Mouse (Mus musculus) midbrain, embryonic 13.5 days (tissue): ENCODE measurements at regions not wholly inside any gene's neighbourhood (a gene's known extent, or its start where the extent isn't known, plus 50 kb on each side); places are given as distances from the start of the nearest gene placed in this dataset.

Experiments used
- ATAC-seq: fragments of 200-750 bp; cut with Nextera tagmentation; 2 replicates; pipeline ENCODE4 v1.8.0; 2017; ENCODE audit warnings: mild to moderate bottlenecking, moderate TSS enrichment, moderate library complexity
- H3K27ac ChIP-seq: fragments of 300-500 bp; sonication (generic); 2 replicates; pipeline ENCODE4 v1.5.1; 2015; ENCODE audit warnings: inconsistent platforms, mild to moderate bottlenecking, moderate library complexity
- H3K27me3 ChIP-seq: fragments of 300-500 bp; sonication (generic); 2 replicates; pipeline ENCODE4 v1.6.1; 2015; ENCODE audit warnings: mild to moderate bottlenecking, inconsistent platforms
- H3K36me3 ChIP-seq: fragments of 300-500 bp; sonication (generic); 2 replicates; pipeline ENCODE4 v1.6.1; 2015; ENCODE audit warnings: mild to moderate bottlenecking, inconsistent platforms
- H3K4me1 ChIP-seq: fragments of 300-500 bp; sonication (generic); replicated peaks from 2 replicates; pipeline ENCODE4 v1.6.1; 2015; ENCODE audit warnings: inconsistent platforms
- H3K4me2 ChIP-seq: fragments of 300-500 bp; sonication (generic); replicated peaks from 2 replicates; pipeline ENCODE4 v1.6.1; 2015; ENCODE audit warnings: moderate library complexity, mild to moderate bottlenecking, inconsistent platforms
- H3K4me3 ChIP-seq: fragments of 300-500 bp; sonication (generic); replicated peaks from 2 replicates; pipeline ENCODE4 v1.5.1; 2015; ENCODE audit warnings: mild to moderate bottlenecking, inconsistent platforms
- H3K9ac ChIP-seq: fragments of 300-500 bp; sonication (generic); replicated peaks from 2 replicates; pipeline ENCODE4 v1.6.1; 2015; ENCODE audit warnings: mild to moderate bottlenecking, inconsistent platforms
- H3K9me3 ChIP-seq: fragments of 300-500 bp; sonication (generic); 2 replicates; pipeline ENCODE4 v1.6.1; 2016; ENCODE audit warnings: mild to moderate bottlenecking, inconsistent platforms
- WGBS: fragments of 180-500 bp; shearing (Covaris S2); methylation state at CpG from one replicate; pipeline ENCODE4 v1.1.7; 2015; 5-methylcytosine and 5-hydroxymethylcytosine counted together

DNA sequence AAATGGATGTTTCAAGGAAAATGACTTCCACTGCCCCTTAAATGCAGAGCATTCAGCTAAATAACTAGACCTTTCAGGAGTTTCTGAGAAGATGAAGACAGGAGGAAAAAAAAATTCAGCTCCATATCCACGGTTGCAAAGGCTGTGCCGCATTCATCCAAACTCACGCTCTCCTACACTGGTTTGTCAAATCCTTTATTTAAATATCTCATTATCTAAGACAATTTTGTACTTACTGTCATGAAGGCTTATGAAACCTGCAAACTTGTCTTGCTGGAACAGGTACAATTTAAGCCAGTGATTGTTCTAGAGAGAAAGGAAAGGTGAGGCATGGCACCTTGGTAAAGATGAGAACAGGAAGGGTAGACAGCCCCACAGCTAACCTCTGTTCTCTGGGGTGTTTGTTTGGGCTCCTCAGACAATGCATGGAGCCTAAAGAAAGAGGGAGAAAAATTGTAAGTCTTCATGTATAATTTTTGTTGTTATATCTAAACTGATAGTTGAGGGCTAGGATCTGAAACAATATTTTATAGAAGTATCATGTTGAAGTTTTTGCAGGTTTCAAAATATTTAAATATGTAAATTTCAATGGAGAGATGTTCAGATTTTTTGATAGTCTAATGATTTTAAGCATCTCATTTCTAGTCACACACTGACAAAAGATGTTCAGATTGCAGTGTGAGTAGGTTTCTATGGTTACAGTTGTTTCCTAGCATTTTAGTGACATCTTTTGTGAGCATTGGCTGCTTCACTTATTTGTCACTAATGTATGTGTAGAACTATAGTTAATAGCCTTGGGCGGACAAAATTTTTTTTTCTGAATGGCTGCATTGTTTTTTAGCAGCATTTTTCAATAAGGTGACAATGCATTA is 321.2 kb upstream of the Prkd1 start:
- Histone ChIP-seq H3K27me3 (peaks cover 21% of the 10 kb centered on the region; the same call in 1 of the 2 replicates), H3K9me3 (0 out of 2 replicates have a peak, but pooled peaks cover 4% of the 10 kb centered on the region), H3K36me3 (no peaks in the 10 kb centered on the region), H3K27ac (no peak overlapping the region), H3K4me2 (no peak overlapping the region), H3K9ac (no peak overlapping the region), H3K4me1 (peaks cover 6% of the 10 kb centered on the region; the same call in 1 of the 2 replicates), H3K4me3 (no peak overlapping the region)
- 45% methylated on average over 4 of the region's 4 CpGs for WGBS
- peak; percentile 51; the same call in 1 of the 2 replicates for ATAC-seq

DNA sequence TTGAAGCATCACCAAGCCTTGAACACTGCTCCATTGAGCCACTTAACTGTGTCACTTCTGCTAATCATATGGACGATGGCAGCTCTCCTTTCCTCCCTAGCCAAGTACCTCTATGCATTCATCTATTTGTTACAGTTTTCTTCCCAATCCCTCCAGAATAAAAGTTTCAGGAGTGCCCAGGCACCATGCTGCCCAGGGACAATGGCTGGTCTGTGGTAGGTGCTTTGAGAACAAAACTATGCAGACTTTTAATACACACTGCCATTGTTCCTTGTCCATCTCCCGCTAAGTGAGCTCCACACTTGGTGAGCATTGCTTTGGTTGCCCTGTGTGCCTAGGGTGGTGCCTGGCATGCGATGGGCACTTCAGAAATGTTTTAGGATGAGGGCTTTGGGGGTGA is 320.5 kb upstream of the Prkd1 start:
- Histone ChIP-seq H3K27me3 (peaks cover 21% of the 10 kb centered on the region; the same call in 1 of the 2 replicates), H3K9me3 (0 out of 2 replicates have a peak, but pooled peaks cover 4% of the 10 kb centered on the region), H3K4me1 (peaks cover 6% of the 10 kb centered on the region; the same call in 1 of the 2 replicates), H3K4me2 (no peak overlapping the region), H3K4me3 (no peak overlapping the region), H3K27ac (no peak overlapping the region), H3K36me3 (no peaks in the 10 kb centered on the region), H3K9ac (no peak overlapping the region)
- WGBS: 16% methylated on average over 3 of the region's 3 CpGs
- ATAC-seq: peak; percentile 15; the same call in 1 of the 2 replicates

DNA sequence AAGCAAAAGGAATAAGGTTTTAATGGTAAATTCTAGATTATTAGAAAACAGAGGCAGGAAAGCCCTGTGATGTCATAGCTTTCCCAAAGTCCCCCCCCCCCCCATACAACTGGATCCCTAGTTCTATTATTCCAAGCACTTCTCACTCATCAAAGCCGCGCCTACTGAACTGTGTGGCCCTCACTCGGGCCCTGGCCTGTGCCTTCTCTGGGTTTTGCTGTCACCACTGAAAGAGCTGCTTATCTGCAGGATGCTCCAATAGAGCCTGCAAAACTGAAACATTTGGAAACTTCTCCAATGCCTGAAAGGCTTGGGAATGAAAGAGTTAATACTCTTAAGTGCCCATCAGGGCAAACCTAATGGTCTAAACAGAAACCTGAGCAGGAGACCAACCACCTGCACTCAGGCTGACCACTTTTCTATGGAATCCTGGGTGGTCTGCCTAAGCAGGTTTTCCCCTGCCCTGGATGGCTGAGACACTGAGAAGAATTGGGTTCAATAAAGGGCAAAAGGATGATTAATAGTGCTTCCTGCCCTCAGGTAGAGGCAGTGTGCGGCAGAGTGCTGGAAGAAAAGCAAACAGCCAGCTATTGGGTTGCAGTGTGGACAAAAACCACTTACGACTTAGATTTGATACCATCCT is 318.4 kb upstream of the Prkd1 start:
- H3K27ac ChIP-seq: no peak overlapping the region
- peaks cover 6% of the 10 kb centered on the region; the same call in 1 of the 2 replicates for H3K4me1 ChIP-seq
- no peak for ATAC-seq
- no peak overlapping the region for H3K4me3 ChIP-seq
- H3K9ac ChIP-seq: no peak overlapping the region
- H3K9me3 ChIP-seq: no peaks in the 10 kb centered on the region
- peaks cover 21% of the 10 kb centered on the region; the same call in 1 of the 2 replicates for H3K27me3 ChIP-seq
- WGBS: 70% methylated on average over 5 of the region's 5 CpGs
- no peaks in the 10 kb centered on the region for H3K36me3 ChIP-seq
- H3K4me2 ChIP-seq: no peak overlapping the region

- H3K27ac ChIP-seq: no peak overlapping the region
- 97% methylated on average over 5 of the region's 5 CpGs for WGBS
- no peaks in the 10 kb centered on the region for H3K4me1 ChIP-seq
- H3K9me3 ChIP-seq: no peaks in the 10 kb centered on the region
- no peak overlapping the region for H3K4me3 ChIP-seq
- H3K27me3 ChIP-seq: no peaks in the 10 kb centered on the region
- H3K36me3 ChIP-seq: no peaks in the 10 kb centered on the region
- H3K9ac ChIP-seq: no peak overlapping the region
- no peak overlapping the region for H3K4me2 ChIP-seq
- no peak for ATAC-seq
Measured at GRCm38 (mm10) chr12:50953971-50954370, 305.1 kb upstream of the Prkd1 start.

DNA sequence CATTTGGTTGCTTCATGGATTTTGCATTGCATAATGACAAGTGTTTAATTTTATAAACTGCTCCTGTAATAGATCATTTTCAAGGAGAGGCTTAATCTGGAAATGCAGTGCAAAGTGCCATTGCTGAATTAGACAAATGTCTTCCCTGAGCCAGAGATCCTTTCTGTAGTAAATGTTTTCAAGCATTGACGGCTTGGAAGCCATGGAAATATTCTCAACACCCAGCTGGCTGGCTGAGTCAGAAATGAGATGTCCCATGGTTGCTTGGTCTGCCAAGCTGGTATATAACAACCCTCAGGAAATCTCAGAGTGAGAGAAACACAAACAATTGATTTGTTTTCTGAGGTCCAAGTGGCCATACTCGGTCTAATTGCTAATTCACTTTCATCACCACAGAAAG is 298.1 kb upstream of the Prkd1 start:
- no peaks in the 10 kb centered on the region for H3K36me3 ChIP-seq
- no peak overlapping the region for H3K9ac ChIP-seq
- no peak overlapping the region for H3K27ac ChIP-seq
- no peak overlapping the region for H3K4me2 ChIP-seq
- WGBS: 79% methylated on average over 2 of the region's 2 CpGs
- H3K4me1 ChIP-seq: no peaks in the 10 kb centered on the region
- peaks cover 11% of the 10 kb centered on the region for H3K27me3 ChIP-seq
- H3K4me3 ChIP-seq: no peak overlapping the region
- H3K9me3 ChIP-seq: no peaks in the 10 kb centered on the region
- ATAC-seq: no peak

DNA sequence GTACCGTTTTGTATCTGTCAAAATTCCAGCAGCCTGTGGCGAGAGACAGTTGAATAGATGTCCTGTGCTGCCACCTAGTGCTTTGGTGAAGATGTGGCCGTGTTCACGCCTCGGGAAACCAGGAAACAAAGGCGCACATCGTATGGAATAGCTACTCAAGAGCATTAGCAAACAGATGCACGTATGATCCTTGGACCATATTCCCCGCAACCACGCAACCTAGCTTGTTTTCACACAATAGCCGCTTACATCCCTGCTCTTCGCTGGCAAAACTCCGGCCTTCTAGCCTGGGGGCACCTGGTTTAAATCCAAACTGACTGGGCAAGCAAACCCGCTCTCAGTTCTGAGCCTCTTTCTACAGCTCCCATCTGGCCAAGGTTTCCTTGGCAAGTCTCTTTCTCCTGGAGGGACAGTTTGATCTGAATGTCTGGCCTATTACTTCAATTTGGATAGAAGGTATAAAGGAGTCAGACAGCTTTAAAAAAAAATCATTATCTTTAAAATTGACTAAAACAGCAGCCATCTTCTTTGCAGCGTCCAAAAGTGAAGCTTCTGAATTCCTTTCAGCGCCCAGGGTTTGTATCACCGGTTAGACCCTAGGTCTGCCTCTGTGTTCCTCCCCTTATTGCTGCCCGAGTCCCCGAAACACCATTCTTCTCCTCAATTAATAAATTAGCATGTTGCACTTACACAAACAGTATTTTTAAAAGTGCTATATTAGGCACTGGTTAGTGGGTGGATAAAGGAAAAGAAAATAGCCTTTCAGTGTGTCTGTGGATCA is 295.0 kb upstream of the Prkd1 start:
- 23% methylated on average over 19 of the region's 19 CpGs for WGBS
- Histone ChIP-seq H3K9ac (peak overlapping the region; percentile 74), H3K4me2 (peak overlapping the region; percentile 60), H3K4me1 (no peaks in the 10 kb centered on the region), H3K27me3 (peaks cover 11% of the 10 kb centered on the region), H3K4me3 (peak overlapping the region; percentile 41), H3K9me3 (no peaks in the 10 kb centered on the region), H3K27ac (peak overlapping the region; percentile 64; the same call in 1 of the 2 replicates), H3K36me3 (no peaks in the 10 kb centered on the region)
- ATAC-seq: peak; percentile 92

GRCm38 (mm10) chr12:50943340-50943739 is 294.4 kb upstream of the Prkd1 start:
- Histone ChIP-seq H3K27me3 (peaks cover 11% of the 10 kb centered on the region), H3K36me3 (no peaks in the 10 kb centered on the region), H3K4me1 (no peaks in the 10 kb centered on the region), H3K27ac (no peak overlapping the region), H3K9ac (no peak overlapping the region), H3K9me3 (no peaks in the 10 kb centered on the region), H3K4me2 (peak overlapping the region; percentile 60; the same call in 1 of the 2 replicates), H3K4me3 (no peak overlapping the region)
- ATAC-seq: peak; percentile 51
- 49% methylated on average over 3 of the region's 3 CpGs for WGBS

DNA sequence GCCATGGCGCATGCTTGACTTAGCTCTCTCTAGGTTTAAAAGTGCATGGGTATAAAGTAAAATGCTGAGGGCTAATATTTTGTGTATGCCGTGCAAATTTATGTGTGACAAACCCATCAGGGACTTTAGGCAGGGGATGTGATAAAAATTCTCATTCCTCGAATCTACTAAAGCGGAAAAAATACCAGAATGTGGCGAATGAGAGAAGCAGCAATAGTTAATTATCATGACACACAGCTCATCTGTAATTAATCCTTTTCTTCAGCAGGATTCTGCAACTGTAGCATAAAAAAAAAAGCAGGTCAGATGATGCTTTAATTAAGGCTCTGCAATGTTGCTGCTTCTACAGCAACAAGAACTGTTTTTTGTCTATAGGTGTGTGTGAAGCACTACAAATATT is 286.6 kb upstream of the Prkd1 start:
- H3K9me3 ChIP-seq: no peaks in the 10 kb centered on the region
- H3K4me1 ChIP-seq: no peaks in the 10 kb centered on the region
- no peaks in the 10 kb centered on the region for H3K27me3 ChIP-seq
- H3K27ac ChIP-seq: no peak overlapping the region
- H3K9ac ChIP-seq: no peak overlapping the region
- no peak overlapping the region for H3K4me3 ChIP-seq
- H3K36me3 ChIP-seq: no peaks in the 10 kb centered on the region
- H3K4me2 ChIP-seq: no peak overlapping the region
- no peak for ATAC-seq
- 70% methylated on average over 5 of the region's 5 CpGs for WGBS

DNA sequence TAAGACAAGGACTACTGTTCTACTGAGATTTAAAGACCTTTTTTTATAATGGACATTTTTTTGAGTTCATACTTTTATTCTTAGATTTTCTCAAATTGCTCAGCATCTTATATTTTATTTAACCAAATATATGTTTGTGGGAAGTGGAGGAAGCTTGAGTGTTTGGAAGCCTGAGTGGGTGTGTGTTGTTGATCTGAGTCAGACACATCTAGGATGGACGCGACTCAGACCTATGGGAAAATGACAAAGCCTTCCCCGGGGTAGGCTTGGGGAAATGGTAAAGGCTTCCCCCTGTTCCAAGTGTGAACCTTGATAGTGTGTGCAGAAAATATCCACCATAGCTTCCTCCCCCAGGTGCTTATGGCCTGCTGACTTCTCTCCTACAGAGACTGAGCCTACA is 283.6 kb upstream of the Prkd1 start:
- Histone ChIP-seq H3K9me3 (no peaks in the 10 kb centered on the region), H3K36me3 (no peaks in the 10 kb centered on the region), H3K4me3 (no peak overlapping the region), H3K27ac (no peak overlapping the region), H3K27me3 (no peaks in the 10 kb centered on the region), H3K9ac (no peak overlapping the region), H3K4me1 (no peaks in the 10 kb centered on the region), H3K4me2 (no peak overlapping the region)
- no peak for ATAC-seq
- WGBS: 98% methylated on average over 3 of the region's 3 CpGs

DNA sequence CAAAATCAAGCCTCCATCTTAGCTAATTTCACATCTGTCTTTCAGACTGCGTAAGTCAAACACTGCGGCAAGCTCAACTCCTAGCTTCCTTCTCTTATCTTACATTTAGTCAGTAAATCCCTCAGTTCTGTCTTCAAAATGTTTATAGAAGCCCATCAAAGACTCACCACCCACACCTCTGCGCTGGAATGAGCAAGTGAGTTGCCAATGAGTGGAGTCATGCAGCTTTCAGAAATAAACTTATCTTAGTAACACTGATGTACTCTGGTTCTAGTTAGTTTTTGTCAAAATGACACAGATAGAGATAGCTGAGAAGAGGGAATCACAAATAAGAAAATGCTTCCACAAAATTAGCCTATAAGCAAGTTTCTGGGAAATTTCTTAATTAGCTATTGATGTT is 280.7 kb upstream of the Prkd1 start:
- WGBS: 94% methylated on average over 3 of the region's 3 CpGs
- Histone ChIP-seq H3K9ac (no peak overlapping the region), H3K4me1 (no peaks in the 10 kb centered on the region), H3K27ac (no peak overlapping the region), H3K36me3 (no peaks in the 10 kb centered on the region), H3K9me3 (no peaks in the 10 kb centered on the region), H3K27me3 (no peaks in the 10 kb centered on the region), H3K4me3 (no peak overlapping the region), H3K4me2 (no peak overlapping the region)
- no peak for ATAC-seq

GRCm38 (mm10) chr12:50926234-50926633 is 277.3 kb upstream of the Prkd1 start:
- ATAC-seq: no peak
- no peak overlapping the region for H3K4me2 ChIP-seq
- no peak overlapping the region for H3K27ac ChIP-seq
- no peaks in the 10 kb centered on the region for H3K27me3 ChIP-seq
- no peak overlapping the region for H3K4me3 ChIP-seq
- 39% methylated on average over 2 of the region's 2 CpGs for WGBS
- H3K9me3 ChIP-seq: no peaks in the 10 kb centered on the region
- H3K4me1 ChIP-seq: no peaks in the 10 kb centered on the region
- no peaks in the 10 kb centered on the region for H3K36me3 ChIP-seq
- H3K9ac ChIP-seq: no peak overlapping the region

- WGBS: 83% methylated on average over 1 of the region's 1 CpGs
- Histone ChIP-seq H3K9me3 (no peaks in the 10 kb centered on the region), H3K27ac (no peak overlapping the region), H3K9ac (no peak overlapping the region), H3K36me3 (no peaks in the 10 kb centered on the region), H3K4me1 (no peaks in the 10 kb centered on the region), H3K4me3 (no peak overlapping the region), H3K4me2 (no peak overlapping the region), H3K27me3 (no peaks in the 10 kb centered on the region)
- no peak for ATAC-seq
Measured at GRCm38 (mm10) chr12:50921739-50922138, 272.8 kb upstream of the Prkd1 start.
